ENCODE assay signal across 8 mouse cellular contexts in genomic region chr6:101366809-101367602, GRCm38 (mm10). TPM values are rescaled to one million over a fixed set of nuclear protein-coding genes. Genes with fewer than 3 reads are reported as not detected.
A peak's percentile ranks its signal among the peaks of the same experiment; 100 is the strongest.
DNase-seq lines count a peak whose midpoint lies in the region; ATAC-seq lines count a peak whose summit lies in the region.

No protein-coding gene starts in this region.

- H3K9me3 ChIP-seq in kidney, embryonic 14.5 days (ENCODE audit: control insufficient read depth, low read length), result no peaks in the 10 kb centered on the region
- no peaks in the 10 kb centered on the region for H3K9me3 ChIP-seq in heart, embryonic 16.5 days (replicated peaks; ENCODE audit: control insufficient read depth, low read length)

- 0 out of 2 replicates have a peak, but pooled peaks cover 6% of the 10 kb centered on the region for H3K4me1 ChIP-seq in kidney, embryonic 14.5 days (ENCODE audit: control insufficient read depth, insufficient read depth, low read length)
- H3K4me1 ChIP-seq in heart, embryonic 16.5 days (ENCODE audit: control insufficient read depth, insufficient read depth, low read length), result peaks cover 60% of the 10 kb centered on the region

- no peaks in the 10 kb centered on the region for H3K36me3 ChIP-seq in kidney, embryonic 14.5 days (ENCODE audit: control insufficient read depth, insufficient read depth, low read length)
- 0 out of 2 replicates have a peak, but pooled peaks cover 2% of the 10 kb centered on the region for H3K36me3 ChIP-seq in heart, embryonic 16.5 days (ENCODE audit: control insufficient read depth, insufficient read depth)

- 59% methylated on average over 9 of the region's 9 CpGs for WGBS in kidney, embryonic 14.5 days
- 23% methylated on average over 9 of the region's 9 CpGs for WGBS in heart, embryonic 16.5 days

- no peaks in the 10 kb centered on the region for H3K27me3 ChIP-seq in kidney, embryonic 14.5 days (ENCODE audit: control insufficient read depth, insufficient read depth, low read length)
- no peaks in the 10 kb centered on the region for H3K27me3 ChIP-seq in heart, embryonic 16.5 days (ENCODE audit: control insufficient read depth, insufficient read depth, low read length)

- no peak for ATAC-seq in kidney, embryonic 14.5 days (ENCODE audit: low FRiP score, low TSS enrichment)
- peak; percentile 47; the same call in 1 of the 2 replicates for ATAC-seq in common myeloid progenitor, adult 5-6 weeks (replicated peaks; ENCODE audit: low read depth, poor library complexity, severe bottlenecking)
- peak; percentile 70 for ATAC-seq in heart, embryonic 16.5 days (replicated peaks; ENCODE audit: extremely low read depth, insufficient read depth, low FRiP score)

- H3K4me3 ChIP-seq in kidney, embryonic 14.5 days (ENCODE audit: low read length), result no peak overlapping the region
- H3K4me3 ChIP-seq in heart, embryonic 16.5 days (ENCODE audit: low read length), result no peak overlapping the region

- no peak overlapping the region for H3K27ac ChIP-seq in kidney, embryonic 14.5 days (ENCODE audit: low read depth, low read length)
- H3K27ac ChIP-seq in heart, embryonic 16.5 days (ENCODE audit: low read length), result peak overlapping the region; percentile 90

- peak; percentile 51 for DNase-seq in kidney, adult 11 months
- peak; percentile 30 to 35 for DNase-seq in kidney, postnatal 4 days
- no peak for DNase-seq in cerebellum, adult 18-20 months
- DNase-seq in layer of hippocampus, adult 11-12 months (ENCODE audit: low spot score), result no peak
- DNase-seq in thymus, postnatal 4 days, result no peak

- no peak overlapping the region for H3K4me2 ChIP-seq in kidney, embryonic 14.5 days (replicated peaks; ENCODE audit: low read depth, low read length)
- peak overlapping the region; percentile 36; the same call in 1 of the 2 replicates for H3K4me2 ChIP-seq in heart, embryonic 16.5 days (ENCODE audit: low read depth, low read length)

- no peak overlapping the region for H3K9ac ChIP-seq in kidney, embryonic 14.5 days (ENCODE audit: low read depth, low read length)
- peak overlapping the region; percentile 47 for H3K9ac ChIP-seq in heart, embryonic 16.5 days (ENCODE audit: low read length)

RNA-seq across cellular contexts. Expression of gene Pdzrn3, which starts 10.7 kb away (rescaled TPM):
- 8.4 and 12.1 TPM in 2 replicates for polyA plus RNA-seq in kidney, embryonic 14.5 days (2014; fragmentation: Nextera tagmentation; extraction: Ambion mirVana)
- not detected in 2 replicates for total RNA-seq in common myeloid progenitor, adult 5-6 weeks (2017)
- 13.1 and 14.5 TPM in 2 replicates for polyA plus RNA-seq in heart, embryonic 16.5 days (2015; fragmentation: Nextera tagmentation; extraction: Ambion mirVana)

Comparison
In these comparisons a context has a peak if more than half of its experiments do, and no peak if none do; other contexts are left out.
1. DNase-seq: peak in kidney, adult 11 months (single experiment) and kidney, postnatal 4 days (2 of 2); none in cerebellum, adult 18-20 months (0 of 2), layer of hippocampus, adult 11-12 months (single experiment) and thymus, postnatal 4 days (single experiment).